Mouse (Mus musculus) heart, embryonic 15.5 days (tissue): ENCODE results near the gene Tstd2. TPM values are rescaled to one million over a fixed set of nuclear protein-coding genes. Genes with fewer than 3 reads are reported as not detected.

ENCODE experiments used
- ATAC-seq: fragments of 200-750 bp; cut with Nextera tagmentation; replicated peaks from 2 replicates; pipeline ENCODE4 v1.8.0; 2017; ENCODE audit warnings: low read depth, moderate TSS enrichment; ENCODE audit not compliant: insufficient number of reproducible peaks, insufficient read depth, low FRiP score
- H3K27ac ChIP-seq: fragments of 300-500 bp; sonication (generic); 2 replicates; pipeline ENCODE4 v1.5.1; 2015; ENCODE audit warnings: mild to moderate bottlenecking, inconsistent platforms
- H3K27me3 ChIP-seq: fragments of 300-500 bp; sonication (generic); 2 replicates; pipeline ENCODE4 v1.6.1; 2015; ENCODE audit warnings: inconsistent platforms
- H3K36me3 ChIP-seq: fragments of 300-500 bp; sonication (generic); 2 replicates; pipeline ENCODE4 v1.6.1; 2015; ENCODE audit warnings: mild to moderate bottlenecking, inconsistent platforms
- H3K4me1 ChIP-seq: fragments of 300-500 bp; sonication (generic); replicated peaks from 2 replicates; pipeline ENCODE4 v1.6.1; 2015; ENCODE audit warnings: inconsistent platforms
- H3K4me2 ChIP-seq: fragments of 300-500 bp; sonication (generic); 2 replicates; pipeline ENCODE4 v1.6.1; 2015; ENCODE audit warnings: inconsistent platforms, mild to moderate bottlenecking, moderate library complexity
- H3K4me3 ChIP-seq: fragments of 300-500 bp; sonication (generic); 2 replicates; pipeline ENCODE4 v1.5.1; 2015; ENCODE audit warnings: mild to moderate bottlenecking, inconsistent platforms
- H3K9ac ChIP-seq: fragments of 300-500 bp; sonication (generic); 2 replicates; pipeline ENCODE4 v1.6.1; 2015; ENCODE audit warnings: mild to moderate bottlenecking, inconsistent platforms
- H3K9me3 ChIP-seq: fragments of 300-500 bp; sonication (generic); replicated peaks from 2 replicates; pipeline ENCODE4 v1.6.1; 2016; ENCODE audit warnings: inconsistent platforms
- WGBS: fragments of 180-500 bp; shearing (Covaris S2); methylation state at CpG from one replicate; pipeline ENCODE4 v1.1.7; 2015; ENCODE audit warnings: mixed read lengths; 5-methylcytosine and 5-hydroxymethylcytosine counted together
- polyA plus RNA-seq: library from polyadenylated mRNA; unstranded; fragments of >200 nt; fragmentation: Nextera tagmentation; extraction: Ambion mirVana; gene quantifications from 2 replicates; pipeline ENCODE4 v1.2.1, GENCODE M21; 2015

The Tstd2 gene
- 24.2 and 29.4 TPM in 2 replicates for polyA plus RNA-seq

DNA sequence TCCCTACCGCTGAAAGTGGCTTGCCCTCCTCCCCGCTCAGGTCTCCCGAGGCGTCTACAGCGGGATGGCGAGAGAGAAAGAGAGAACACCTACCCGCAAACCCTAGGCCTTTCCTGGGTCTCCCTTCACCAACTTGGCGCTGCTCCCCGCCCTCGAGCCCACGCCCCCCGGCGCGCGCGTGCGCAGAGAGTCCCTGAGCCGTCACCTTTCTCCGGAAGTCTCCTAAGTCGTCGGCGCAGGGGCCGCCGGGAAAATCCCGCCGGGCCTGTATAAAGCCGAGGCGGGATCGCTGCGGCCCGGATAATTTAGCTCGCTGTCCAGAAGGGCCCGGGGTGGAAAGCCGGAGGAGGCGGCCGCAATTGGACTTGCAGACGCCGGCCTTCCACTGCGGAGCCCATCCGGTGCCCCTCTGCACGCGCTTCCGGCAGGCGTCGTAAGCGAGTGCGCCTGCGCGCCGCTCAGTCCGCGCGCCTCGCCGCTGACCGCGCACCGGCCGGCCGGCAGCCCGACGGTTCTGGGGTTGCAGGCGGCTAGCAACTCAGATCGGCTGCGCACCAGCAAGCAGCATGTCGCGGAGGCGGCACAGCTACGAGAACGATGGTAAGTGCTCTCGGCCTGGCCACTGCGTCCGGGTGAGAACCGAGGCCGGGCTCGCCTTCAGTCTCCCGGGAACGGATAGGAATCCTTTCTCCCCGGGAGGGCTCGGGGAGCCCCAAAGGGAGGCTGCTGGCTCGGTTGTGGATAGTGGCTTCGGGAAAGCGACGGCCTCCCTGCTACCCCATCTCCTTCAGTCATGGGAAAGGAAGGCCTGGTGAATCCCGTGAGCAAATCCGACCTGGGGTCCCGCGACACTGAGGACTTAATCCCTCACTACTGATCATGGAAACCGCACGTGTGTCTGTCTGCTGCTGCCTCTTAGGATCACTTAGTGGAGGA is at the start of gene Tstd2, which contains the start of gene Ncbp1:
Gene Tstd2 (minus strand): TSS at position 408 of the 936 bp plus-strand sequence.
Gene Ncbp1 (plus strand): TSS at position 327 of the 936 bp plus-strand sequence.
- H3K4me3 ChIP-seq, result peak within 1 kb of the TSS; percentile 90
- WGBS, result under 1% methylated on average over 89 of the region's 90 CpGs
- peak within 1 kb of the TSS; percentile 93 for H3K9ac ChIP-seq
- H3K4me2 ChIP-seq, result peak within 1 kb of the TSS; percentile 85
- no peaks in the 10 kb centered on the region for H3K9me3 ChIP-seq
- peaks cover 19% of the 10 kb centered on the region for H3K36me3 ChIP-seq
- peaks cover 21% of the 10 kb centered on the region for H3K4me1 ChIP-seq
- peak within 1 kb of the TSS; percentile 98 for H3K27ac ChIP-seq
- ATAC-seq, result peak; percentile 89
- H3K27me3 ChIP-seq, result no peaks in the 10 kb centered on the region

- Histone ChIP-seq H3K9me3 (no peaks in the 10 kb centered on the region), H3K4me3 (no peak overlapping the region), H3K4me1 (no peaks in the 10 kb centered on the region), H3K4me2 (no peak overlapping the region), H3K27me3 (no peaks in the 10 kb centered on the region), H3K9ac (no peak overlapping the region), H3K36me3 (peaks cover 55% of the 10 kb centered on the region), H3K27ac (no peak overlapping the region)
- WGBS, result 70% methylated on average over 3 of the region's 3 CpGs
- no peak for ATAC-seq
Observed at GRCm38 (mm10) chr4:46186466-46186865, 48.0 kb upstream of the Tstd2 start.

DNA sequence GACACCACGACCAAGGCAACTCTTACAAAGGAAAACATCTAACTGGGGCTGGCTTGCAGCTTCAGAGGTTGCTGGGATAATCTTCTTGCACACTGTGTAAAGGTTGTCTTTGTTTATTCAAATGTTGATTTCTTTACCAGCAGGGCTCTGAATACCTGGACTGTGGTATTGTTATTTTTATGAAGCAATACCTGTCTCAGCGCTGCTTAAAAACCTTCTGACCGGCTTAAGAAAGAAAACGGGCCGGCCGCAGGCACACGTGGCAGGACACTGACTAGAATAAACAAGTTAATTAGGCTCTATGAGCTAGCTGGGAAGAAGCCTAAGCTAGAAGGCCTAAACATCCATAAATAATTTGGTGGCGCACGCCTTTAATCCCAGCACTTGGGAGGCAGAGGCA is 47.4 kb upstream of the Tstd2 start:
- Histone ChIP-seq H3K27me3 (no peaks in the 10 kb centered on the region), H3K9ac (no peak overlapping the region), H3K4me1 (no peaks in the 10 kb centered on the region), H3K9me3 (no peaks in the 10 kb centered on the region), H3K4me2 (no peak overlapping the region), H3K36me3 (peaks cover 55% of the 10 kb centered on the region), H3K4me3 (no peak overlapping the region), H3K27ac (no peak overlapping the region)
- no peak for ATAC-seq
- 90% methylated on average over 9 of the region's 9 CpGs for WGBS

DNA sequence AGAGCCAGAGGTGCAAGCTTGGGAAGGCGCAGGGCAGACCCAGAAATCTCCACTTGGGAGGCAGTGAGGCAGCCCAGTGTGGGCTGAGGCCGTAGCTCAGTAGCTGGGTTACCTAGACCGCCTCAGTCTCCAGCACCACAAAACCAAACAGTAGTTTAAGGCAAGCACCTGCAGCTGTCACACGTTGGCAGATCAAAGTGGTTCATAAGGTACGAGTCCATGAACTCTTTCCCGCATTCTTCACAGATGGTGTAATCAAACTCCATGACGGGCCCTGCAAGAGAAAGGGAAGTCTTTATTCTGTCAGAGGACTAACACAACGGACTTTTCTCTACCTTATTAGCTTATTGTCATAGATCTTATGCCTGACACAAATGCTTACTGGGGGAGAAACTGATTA is 46.9 kb upstream of the Tstd2 start:
- Histone ChIP-seq H3K4me2 (no peak overlapping the region), H3K9me3 (no peaks in the 10 kb centered on the region), H3K4me3 (no peak overlapping the region), H3K36me3 (peaks cover 56% of the 10 kb centered on the region), H3K4me1 (no peaks in the 10 kb centered on the region), H3K9ac (no peak overlapping the region), H3K27ac (no peak overlapping the region), H3K27me3 (no peaks in the 10 kb centered on the region)
- WGBS, result 57% methylated on average over 8 of the region's 8 CpGs
- no peak for ATAC-seq

DNA sequence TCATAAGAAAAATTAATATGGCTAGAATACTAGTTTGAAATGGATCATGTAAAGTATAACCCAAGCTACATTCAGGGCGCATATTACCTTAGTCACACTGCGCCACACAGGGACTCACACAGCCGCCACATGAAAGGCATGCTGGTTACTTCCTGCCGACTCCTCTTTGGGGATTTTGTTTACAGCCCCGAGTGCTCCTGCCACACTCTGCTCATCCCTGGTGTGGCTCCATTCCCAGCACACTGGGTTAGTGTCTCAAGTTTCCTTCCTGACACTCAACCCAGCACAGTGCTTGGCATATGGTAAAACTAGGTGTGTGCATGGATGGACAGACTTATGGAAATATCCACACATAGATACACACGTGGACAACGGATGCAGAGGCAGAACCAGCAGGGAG is 43.7 kb upstream of the Tstd2 start:
- no peak overlapping the region for H3K9ac ChIP-seq
- no peak overlapping the region for H3K4me3 ChIP-seq
- H3K4me2 ChIP-seq, result no peak overlapping the region
- H3K4me1 ChIP-seq, result no peaks in the 10 kb centered on the region
- H3K36me3 ChIP-seq, result peaks cover 58% of the 10 kb centered on the region
- WGBS, result 82% methylated on average over 7 of the region's 7 CpGs
- no peaks in the 10 kb centered on the region for H3K27me3 ChIP-seq
- no peak for ATAC-seq
- no peak overlapping the region for H3K27ac ChIP-seq
- H3K9me3 ChIP-seq, result no peaks in the 10 kb centered on the region

- H3K9ac ChIP-seq, result no peak overlapping the region
- no peak for ATAC-seq
Observed at GRCm38 (mm10) chr4:46181168-46181567, 42.7 kb upstream of the Tstd2 start.

GRCm38 (mm10) chr4:46177496-46177895 is 39.0 kb upstream of the Tstd2 start:
- no peak overlapping the region for H3K27ac ChIP-seq
- no peaks in the 10 kb centered on the region for H3K27me3 ChIP-seq
- 86% methylated on average over 7 of the region's 7 CpGs for WGBS
- H3K4me1 ChIP-seq, result no peaks in the 10 kb centered on the region
- ATAC-seq, result no peak
- H3K9me3 ChIP-seq, result no peaks in the 10 kb centered on the region
- H3K4me3 ChIP-seq, result no peak overlapping the region
- no peak overlapping the region for H3K4me2 ChIP-seq
- peaks cover 64% of the 10 kb centered on the region for H3K36me3 ChIP-seq
- no peak overlapping the region for H3K9ac ChIP-seq

More at GRCm38 (mm10) chr4:46181168-46181567, 42.7 kb upstream of the Tstd2 start:
- Histone ChIP-seq H3K36me3 (peaks cover 61% of the 10 kb centered on the region), H3K4me2 (no peak overlapping the region), H3K4me1 (no peaks in the 10 kb centered on the region), H3K27me3 (no peaks in the 10 kb centered on the region), H3K9me3 (no peaks in the 10 kb centered on the region), H3K4me3 (no peak overlapping the region), H3K27ac (no peak overlapping the region)
- 74% methylated on average over 6 of the region's 6 CpGs for WGBS

DNA sequence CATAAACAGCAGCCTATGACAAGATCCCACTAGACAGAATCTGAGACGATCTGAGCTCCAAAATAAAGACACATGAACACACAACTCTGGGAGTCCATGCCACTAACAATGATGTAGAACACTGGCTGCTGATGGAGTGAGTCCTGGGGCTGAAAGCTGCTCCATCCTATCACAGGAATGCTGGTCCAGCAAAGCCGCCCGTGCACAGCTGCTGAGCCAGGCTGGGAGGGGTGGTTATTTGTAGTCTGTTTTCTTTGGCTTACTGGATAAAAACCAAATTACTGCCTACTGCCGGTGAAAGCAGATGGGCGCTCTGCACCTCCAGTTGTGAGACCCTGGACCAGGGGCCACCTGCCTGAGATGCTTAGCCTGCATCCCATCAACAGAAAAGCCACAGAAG is 38.5 kb upstream of the Tstd2 start:
- Histone ChIP-seq H3K27ac (no peak overlapping the region), H3K9ac (no peak overlapping the region), H3K4me2 (no peak overlapping the region), H3K27me3 (no peaks in the 10 kb centered on the region), H3K9me3 (no peaks in the 10 kb centered on the region), H3K36me3 (peaks cover 64% of the 10 kb centered on the region), H3K4me3 (no peak overlapping the region), H3K4me1 (no peaks in the 10 kb centered on the region)
- ATAC-seq, result no peak
- WGBS, result 62% methylated on average over 5 of the region's 5 CpGs

GRCm38 (mm10) chr4:46176313-46176712 is 37.8 kb upstream of the Tstd2 start:
- H3K27me3 ChIP-seq, result no peaks in the 10 kb centered on the region
- H3K9ac ChIP-seq, result no peak overlapping the region
- H3K4me2 ChIP-seq, result no peak overlapping the region
- peaks cover 64% of the 10 kb centered on the region for H3K36me3 ChIP-seq
- no peak overlapping the region for H3K4me3 ChIP-seq
- 78% methylated on average over 4 of the region's 4 CpGs for WGBS
- H3K27ac ChIP-seq, result no peak overlapping the region
- ATAC-seq, result no peak
- no peaks in the 10 kb centered on the region for H3K9me3 ChIP-seq
- H3K4me1 ChIP-seq, result no peaks in the 10 kb centered on the region

GRCm38 (mm10) chr4:46171761-46172160 is 33.3 kb upstream of the Tstd2 start:
- Histone ChIP-seq H3K27ac (no peak overlapping the region), H3K4me3 (no peak overlapping the region), H3K36me3 (peaks cover 92% of the 10 kb centered on the region), H3K9me3 (no peaks in the 10 kb centered on the region), H3K9ac (no peak overlapping the region), H3K4me1 (no peaks in the 10 kb centered on the region), H3K4me2 (no peak overlapping the region), H3K27me3 (no peaks in the 10 kb centered on the region)
- no peak for ATAC-seq
- WGBS, result 63% methylated on average over 7 of the region's 7 CpGs

DNA sequence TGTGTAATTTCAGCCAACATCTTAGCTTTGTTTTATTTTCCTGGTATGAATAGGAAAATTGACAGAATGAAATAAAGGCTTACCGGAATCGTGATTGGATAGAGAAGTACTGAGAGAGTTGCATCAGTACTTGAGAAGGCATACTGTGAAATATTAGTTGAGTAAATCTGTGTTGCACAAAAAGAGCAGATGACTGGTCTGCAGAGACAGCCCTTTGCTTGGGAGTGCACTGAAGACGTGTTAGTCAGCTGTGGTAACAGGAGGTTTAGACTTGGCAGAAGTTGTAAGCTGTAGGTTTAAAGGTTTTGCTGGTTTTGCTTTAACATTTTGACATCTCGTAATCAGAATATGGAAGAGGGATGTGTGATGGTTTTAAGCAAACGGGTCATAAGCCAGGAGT is 27.3 kb upstream of the Tstd2 start:
- Histone ChIP-seq H3K4me1 (no peaks in the 10 kb centered on the region), H3K4me3 (no peak overlapping the region), H3K4me2 (no peak overlapping the region), H3K36me3 (peaks cover 83% of the 10 kb centered on the region), H3K27ac (no peak overlapping the region), H3K9me3 (no peaks in the 10 kb centered on the region), H3K9ac (no peak overlapping the region), H3K27me3 (no peaks in the 10 kb centered on the region)
- no peak for ATAC-seq
- WGBS, result 90% methylated on average over 5 of the region's 5 CpGs

GRCm38 (mm10) chr4:46164027-46164426 is 25.5 kb upstream of the Tstd2 start:
- no peaks in the 10 kb centered on the region for H3K4me1 ChIP-seq
- no peaks in the 10 kb centered on the region for H3K9me3 ChIP-seq
- no peak overlapping the region for H3K4me3 ChIP-seq
- peaks cover 80% of the 10 kb centered on the region for H3K36me3 ChIP-seq
- 76% methylated on average over 2 of the region's 2 CpGs for WGBS
- ATAC-seq, result no peak
- H3K9ac ChIP-seq, result no peak overlapping the region
- H3K27ac ChIP-seq, result no peak overlapping the region
- H3K4me2 ChIP-seq, result no peak overlapping the region
- no peaks in the 10 kb centered on the region for H3K27me3 ChIP-seq
